Mouse (Mus musculus) heart, adult 2 months (tissue): ENCODE measurements around the gene Btbd35f9. TPM values are rescaled to one million over a fixed set of nuclear protein-coding genes. Genes with fewer than 3 reads are reported as not detected.
"Not testable (repeated sequence)": the region's sequence is repeated elsewhere in the genome, so short reads cannot be mapped to it uniquely, and the experiment has no call there.

Experiments
- DNase-seq, 2 experiments: peaks; one replicate each; pipeline ENCODE4 v3.0.0; 2021
- H3K27ac ChIP-seq: fragments of 200-600 bp; 2 replicates; pipeline ENCODE4 v1.8.1; 2022
- H3K27me3 ChIP-seq: fragments of 200-500 bp; 2 replicates; pipeline ENCODE4 v1.6.1; 2012; ENCODE audit warnings: mild to moderate bottlenecking, low read length, inconsistent platforms, mixed read lengths; ENCODE audit not compliant: control insufficient read depth, insufficient read depth
- H3K36me3 ChIP-seq: fragments of 200-500 bp; 2 replicates; pipeline ENCODE4 v1.6.1; 2012; ENCODE audit warnings: low read length, inconsistent platforms; ENCODE audit not compliant: control insufficient read depth, insufficient read depth
- H3K4me1 ChIP-seq: fragments of 200-500 bp; 2 replicates; pipeline ENCODE4 v1.6.1; 2011; ENCODE audit warnings: low read length; ENCODE audit not compliant: control insufficient read depth, insufficient read depth
- H3K4me3 ChIP-seq: fragments of 200-600 bp; 2 replicates; pipeline ENCODE4 v1.8.1; 2022
- H3K79me2 ChIP-seq: fragments of 200-500 bp; replicated peaks from 2 replicates; pipeline ENCODE4 v1.6.1; 2012; ENCODE audit warnings: mild to moderate bottlenecking, inconsistent platforms, low read length, moderate library complexity, mixed read lengths; ENCODE audit not compliant: control insufficient read depth, insufficient read depth
- H3K9ac ChIP-seq: fragments of 200-500 bp; 2 replicates; pipeline ENCODE4 v1.6.1; 2012; ENCODE audit warnings: low read depth, mild to moderate bottlenecking, control low read depth, inconsistent platforms, low read length, mixed read lengths
- WGBS: fragments of 180-500 bp; shearing (Covaris S2); methylation state at CpG from one replicate; pipeline ENCODE4 v1.1.7; 2018; 5-methylcytosine and 5-hydroxymethylcytosine counted together
- intact Hi-C: fragments of 180-260 bp; cut with DNase I; formaldehyde crosslinking; loops from one replicate; pipeline ENCODE4 v1.15.1; 2025
- long read RNA-seq: library from polyadenylated mRNA; stranded (forward); transcript quantifications from one replicate; pipeline ENCODE4 v2.0.0, GENCODE M21; 2021
- polyA plus RNA-seq: library from polyadenylated mRNA; depleted of rRNA; stranded (reverse); fragments of >200 nt; gene quantifications from 2 replicates; pipeline ENCODE4 v1.2.3, GENCODE M21; 2012; rRNA removed
- total RNA-seq, 2 experiments: library from RNA; stranded (reverse); gene quantifications; 2 replicates each; pipeline ENCODE4 v1.2.3; 2021

The Btbd35f9 gene
- total RNA-seq = not detected
- polyA plus RNA-seq = not detected in 2 replicates
- long read RNA-seq = 0 reads

DNA sequence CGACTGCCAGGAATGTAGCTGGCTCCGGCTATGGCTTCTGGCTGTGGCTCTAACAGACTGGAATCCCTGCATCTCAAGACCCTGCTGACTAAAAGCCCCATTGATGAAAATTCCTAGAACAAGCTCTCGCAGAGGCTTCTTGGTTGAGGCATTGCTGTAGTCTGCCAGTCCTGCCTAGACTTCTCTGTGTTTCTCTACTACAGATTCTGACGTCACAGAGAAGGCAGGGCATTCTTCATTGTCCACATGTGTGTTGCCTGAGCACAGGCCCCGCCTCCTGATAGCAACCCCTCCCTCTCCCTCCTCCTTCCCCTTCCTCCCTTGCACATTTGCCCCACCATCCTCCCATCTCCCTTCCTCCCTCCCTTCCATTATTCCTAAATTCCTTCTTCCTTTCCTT lies at the start of gene Btbd35f9:
Gene Btbd35f9, minus strand, starts transcription at position 101 of the 400 bp plus-strand sequence.
- H3K9ac ChIP-seq, H3K36me3 ChIP-seq, H3K27ac ChIP-seq, intact Hi-C loops, H3K79me2 ChIP-seq, H3K4me1 ChIP-seq, DNase-seq, H3K4me3 ChIP-seq, H3K27me3 ChIP-seq: not testable (repeated sequence)
- WGBS = no CpG with 5 or more reads among the region's 5 CpGs

Other genes starting within 250 kb of the Btbd35f9 start
- gene Btbd35f6, start 205.0 kb downstream of the Btbd35f9 start, total RNA-seq = not detected
- gene Btbd35f6, start 205.0 kb downstream of the Btbd35f9 start, polyA plus RNA-seq = not detected in 2 replicates
- not detected for gene Gm21870, start 174.7 kb downstream of the Btbd35f9 start, total RNA-seq
- not detected in 2 replicates for gene Gm21870, start 174.7 kb downstream of the Btbd35f9 start, polyA plus RNA-seq
- gene Spin2g, start 77.2 kb upstream of the Btbd35f9 start, total RNA-seq = not detected
- gene Spin2g, start 77.2 kb upstream of the Btbd35f9 start, polyA plus RNA-seq = not detected in 2 replicates